Mouse (Mus musculus): ENCODE results near the gene Ranbp1. TPM values are rescaled to one million over a fixed set of nuclear protein-coding genes. Genes with fewer than 3 reads are reported as not detected.
"Not testable (repeated sequence)": the region's sequence is repeated elsewhere in the genome, so short reads cannot be mapped to it uniquely, and the experiment has no call there.

The Ranbp1 gene
- total RNA-seq, 2 experiments from 2014 or later = 123 to 127 TPM

DNA sequence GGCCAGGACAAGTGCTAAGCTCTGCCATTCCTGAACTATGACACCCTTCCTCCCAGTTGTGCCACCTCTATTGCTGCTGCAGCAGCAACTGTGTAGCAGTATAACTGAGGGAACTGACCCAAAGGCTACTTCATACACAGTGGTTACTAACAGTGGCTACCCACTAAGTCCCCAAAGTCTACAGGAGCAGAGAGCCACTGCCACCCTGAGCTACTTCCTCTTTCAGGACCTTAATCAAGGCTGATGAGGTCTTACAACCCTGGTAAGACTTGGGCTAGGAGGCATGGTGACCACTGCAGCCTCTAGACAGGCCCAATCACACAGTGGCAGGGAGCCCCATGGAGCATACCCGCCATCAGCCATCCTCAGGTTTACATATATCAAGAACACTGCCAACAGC, 46.5 kb downstream of the Ranbp1 start:
- no peak for DNase-seq

GRCm38 (mm10) chr16:18201620-18202019, 46.9 kb downstream of the Ranbp1 start:
- DNase-seq = no peak

- no peak for DNase-seq
Measured at GRCm38 (mm10) chr16:18200062-18200461, 48.5 kb downstream of the Ranbp1 start.

- DNase-seq = no peak
Measured at GRCm38 (mm10) chr16:18198365-18199098, 50.0 kb downstream of the Ranbp1 start.

DNA sequence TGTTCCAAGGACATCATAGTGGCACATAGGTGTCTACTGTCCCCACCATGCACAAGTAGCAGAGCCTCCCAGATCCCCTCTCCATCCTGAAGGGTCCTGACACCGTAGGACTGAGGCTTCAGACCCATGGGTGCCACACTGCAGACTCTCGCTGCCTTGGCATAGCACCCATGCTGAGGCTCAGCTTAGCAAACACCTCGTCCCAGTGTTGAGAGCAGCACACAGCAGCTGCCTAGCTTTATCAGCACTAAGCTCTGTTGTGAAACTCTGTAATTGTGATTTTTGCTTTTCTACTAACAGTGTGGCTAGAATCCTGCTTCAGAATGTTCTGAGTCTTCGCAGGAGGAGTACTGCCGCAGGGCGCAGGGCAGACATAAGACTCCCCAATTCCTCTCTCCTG, 50.7 kb downstream of the Ranbp1 start:
- no peak for DNase-seq

DNA sequence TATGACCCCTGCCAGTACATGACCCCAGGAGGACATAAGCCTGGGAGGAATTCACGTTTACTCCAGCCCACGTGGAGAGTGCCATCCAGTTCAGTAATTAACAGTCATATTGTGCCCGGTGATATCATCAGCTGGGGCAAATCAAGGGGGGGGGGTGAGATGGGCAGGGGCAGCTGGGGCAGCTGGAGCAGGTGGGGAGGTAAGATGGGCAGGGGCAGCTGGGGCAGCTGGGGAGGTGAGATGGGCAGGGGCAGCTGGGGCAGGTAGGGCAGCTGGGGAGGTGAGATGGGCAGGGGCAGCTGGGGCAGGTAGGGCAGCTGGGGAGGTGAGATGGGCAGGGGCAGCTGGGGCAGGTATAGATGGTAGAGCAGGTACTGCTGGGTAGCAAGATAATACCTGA, 53.0 kb downstream of the Ranbp1 start:
- DNase-seq = not testable (repeated sequence)

GRCm38 (mm10) chr16:18195068-18195467, 53.5 kb downstream of the Ranbp1 start:
- DNase-seq = no peak

GRCm38 (mm10) chr16:18194208-18194985, 54.1 kb downstream of the Ranbp1 start:
- DNase-seq = peak; percentile 39

GRCm38 (mm10) chr16:18191006-18191405, 57.5 kb downstream of the Ranbp1 start:
- DNase-seq = no peak

Small RNA genes lying within 50 kb of the gene (microRNA-seq; reads per million reads assigned to microRNA genes)
- 1.4 reads per million for gene Gm24572
- 186 reads per million, percentile 52 among the genes with 10 or more reads in this experiment for gene Mir1306

Other genes with a start within 250 kb of the Ranbp1 start
- gene Dgcr6, start 195.9 kb downstream of the Ranbp1 start, total RNA-seq (2021) = 10 to 100 TPM; 57.4 to 60.9 TPM
- 10 to 100 TPM; 14.9 to 16.5 TPM for gene Prodh, start 158.5 kb downstream of the Ranbp1 start, total RNA-seq (2021)
- under 1 TPM; 0.66 to 0.94 TPM for gene Rtn4r, start 121.1 kb downstream of the Ranbp1 start, total RNA-seq (2021)
- not detected for gene Ccdc188, start 30.9 kb downstream of the Ranbp1 start, total RNA-seq (2021)
- gene Zdhhc8, start 13.6 kb downstream of the Ranbp1 start, total RNA-seq (2021) = 10 to 100 TPM; 18.9 to 20.5 TPM
- 10 to 100 TPM; 34.2 to 46.7 TPM for gene Trmt2a, start 53 bp downstream of the Ranbp1 start, total RNA-seq (2021)
- gene Gm49776, start 9.6 kb upstream of the Ranbp1 start, total RNA-seq (2021) = not detected
- 10 to 100 TPM; 26.8 to 41.9 TPM for gene Dgcr8, start 40.5 kb upstream of the Ranbp1 start, total RNA-seq (2021)
- gene Tango2, start 99.4 kb upstream of the Ranbp1 start, total RNA-seq (2021) = 10 to 100 TPM; 32.8 to 37.0 TPM
- gene Arvcf, start 99.5 kb upstream of the Ranbp1 start, total RNA-seq (2021) = 10 to 100 TPM; 29.4 to 39.2 TPM
- gene Txnrd2, start 177.7 kb upstream of the Ranbp1 start, total RNA-seq (2021) = 10 to 100 TPM; 61.5 to 62.8 TPM
- 100 to 1,000 TPM; 131 to 148 TPM for gene Comt, start 178.1 kb upstream of the Ranbp1 start, total RNA-seq (2021)
- 1 to 10 TPM; 6.3 to 7.7 TPM for gene Gnb1l, start 250.0 kb upstream of the Ranbp1 start, total RNA-seq (2021)

Data from adrenal gland, postnatal 10 days (tissue).